Mouse (Mus musculus) hindbrain, embryonic 15.5 days (tissue): Measurements from ENCODE around the gene Hils1. TPM values are rescaled to one million over a fixed set of nuclear protein-coding genes. Genes with fewer than 3 reads are reported as not detected.
"Not testable (repeated sequence)": the region's sequence is repeated elsewhere in the genome, so short reads cannot be mapped to it uniquely, and the experiment has no call there.

Experiments used
- ATAC-seq: fragments of 200-750 bp; cut with Nextera tagmentation; 2 replicates; pipeline ENCODE4 v1.8.0; 2017; ENCODE audit warnings: low read depth, moderate number of reproducible peaks, moderate TSS enrichment; ENCODE audit not compliant: low FRiP score
- H3K27ac ChIP-seq: fragments of 300-500 bp; sonication (generic); replicated peaks from 2 replicates; pipeline ENCODE4 v1.5.1; 2015; ENCODE audit warnings: mild to moderate bottlenecking, inconsistent platforms
- H3K27me3 ChIP-seq: fragments of 300-500 bp; sonication (generic); 2 replicates; pipeline ENCODE4 v1.6.1; 2015; ENCODE audit warnings: control low read depth, inconsistent platforms
- H3K36me3 ChIP-seq: fragments of 300-500 bp; sonication (generic); 2 replicates; pipeline ENCODE4 v1.6.1; 2015; ENCODE audit warnings: control low read depth, inconsistent platforms
- H3K4me1 ChIP-seq: fragments of 300-500 bp; sonication (generic); replicated peaks from 2 replicates; pipeline ENCODE4 v1.6.1; 2015; ENCODE audit warnings: control low read depth, inconsistent platforms
- H3K4me2 ChIP-seq: fragments of 300-500 bp; sonication (generic); 2 replicates; pipeline ENCODE4 v1.6.1; 2015; ENCODE audit warnings: moderate library complexity, mild to moderate bottlenecking, inconsistent platforms
- H3K4me3 ChIP-seq: fragments of 300-500 bp; sonication (generic); 2 replicates; pipeline ENCODE4 v1.5.1; 2015; ENCODE audit warnings: mild to moderate bottlenecking, inconsistent platforms
- H3K9ac ChIP-seq: fragments of 300-500 bp; sonication (generic); 2 replicates; pipeline ENCODE4 v1.6.1; 2015; ENCODE audit warnings: inconsistent platforms
- H3K9me3 ChIP-seq: fragments of 300-500 bp; sonication (generic); 2 replicates; pipeline ENCODE4 v1.6.1; 2016; ENCODE audit warnings: control low read depth, inconsistent platforms
- WGBS: fragments of 180-500 bp; shearing (Covaris S2); methylation state at CpG from one replicate; pipeline ENCODE4 v1.1.7; 2015; 5-methylcytosine and 5-hydroxymethylcytosine counted together
- polyA plus RNA-seq: library from polyadenylated mRNA; unstranded; fragments of >200 nt; fragmentation: Nextera tagmentation; extraction: Ambion mirVana; gene quantifications from 2 replicates; pipeline ENCODE4 v1.2.1, GENCODE M21; 2015

The Hils1 gene
- polyA plus RNA-seq, 1 experiment from 2014 or later = not detected

DNA sequence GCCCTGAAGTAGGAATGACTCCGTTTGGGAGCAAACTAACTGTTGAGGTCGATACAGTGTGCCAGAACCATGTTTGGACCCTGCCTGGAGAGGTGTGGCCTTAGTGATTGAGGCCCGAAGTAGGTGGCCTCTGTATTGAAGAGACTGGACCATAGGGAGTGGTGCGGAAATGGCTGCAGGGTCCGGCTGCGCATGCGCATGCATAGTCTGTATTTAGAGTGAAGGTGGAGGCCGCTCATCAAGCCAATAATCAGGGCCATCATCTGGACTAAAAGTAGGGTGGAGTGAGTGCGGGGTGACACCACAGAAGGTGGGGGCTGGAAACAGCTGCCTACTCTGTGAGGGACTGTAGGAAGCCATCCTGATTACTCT, 9.7 kb upstream of the Hils1 start:
- WGBS = 89% methylated on average over 9 of the region's 9 CpGs
- H3K27me3 ChIP-seq = no peaks in the 10 kb centered on the region
- H3K9me3 ChIP-seq = no peaks in the 10 kb centered on the region
- H3K4me2 ChIP-seq = no peak overlapping the region
- no peak for ATAC-seq
- H3K36me3 ChIP-seq = no peaks in the 10 kb centered on the region
- H3K27ac ChIP-seq = peak overlapping the region; percentile 58
- H3K4me3 ChIP-seq = no peak overlapping the region
- no peak overlapping the region for H3K9ac ChIP-seq
- 0 out of 2 replicates have a peak, but pooled peaks cover 9% of the 10 kb centered on the region for H3K4me1 ChIP-seq

- 25% methylated on average over 8 of the region's 8 CpGs for WGBS
- H3K27ac ChIP-seq = peak overlapping the region; percentile 58
Measured at GRCm38 (mm10) chr11:94958065-94958858, 9.1 kb upstream of the Hils1 start.

DNA sequence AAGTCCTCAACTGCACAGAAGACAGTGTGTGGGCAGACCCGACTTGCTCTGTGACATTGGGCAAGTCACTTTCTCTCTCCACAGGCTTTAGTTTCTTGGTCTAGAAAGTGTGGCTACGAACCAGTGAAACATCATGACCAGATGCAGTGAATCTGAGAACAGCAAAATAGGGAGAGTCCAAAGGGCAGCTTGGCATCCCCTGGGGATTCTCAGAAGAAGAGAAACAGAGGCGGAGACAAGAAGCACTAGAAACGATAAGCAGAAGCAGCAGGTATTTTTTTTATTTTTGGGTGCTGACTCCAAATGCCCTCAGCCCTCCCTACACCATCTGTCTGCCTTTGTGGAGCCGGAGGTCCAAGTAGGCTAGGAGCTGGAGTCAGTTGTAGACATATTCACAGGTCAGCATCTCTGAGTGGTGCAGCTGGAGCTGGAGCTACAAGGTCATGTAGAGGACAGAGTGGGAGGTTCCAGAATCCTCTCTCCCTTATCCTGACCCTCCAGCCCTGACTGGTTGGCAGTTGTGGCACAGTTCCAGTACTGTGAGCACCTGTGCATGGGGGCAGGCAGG, 4.8 kb upstream of the Hils1 start:
- Histone ChIP-seq H3K9me3 (no peaks in the 10 kb centered on the region), H3K4me2 (no peak overlapping the region)

More at GRCm38 (mm10) chr11:94958065-94958858, 9.1 kb upstream of the Hils1 start:
- Histone ChIP-seq H3K9ac (no peak overlapping the region), H3K27me3 (no peaks in the 10 kb centered on the region), H3K9me3 (no peaks in the 10 kb centered on the region), H3K4me2 (peak overlapping the region; percentile 15; the same call in 1 of the 2 replicates), H3K4me1 (0 out of 2 replicates have a peak, but pooled peaks cover 9% of the 10 kb centered on the region), H3K36me3 (no peaks in the 10 kb centered on the region), H3K4me3 (no peak overlapping the region)
- ATAC-seq = peak; percentile 81

DNA sequence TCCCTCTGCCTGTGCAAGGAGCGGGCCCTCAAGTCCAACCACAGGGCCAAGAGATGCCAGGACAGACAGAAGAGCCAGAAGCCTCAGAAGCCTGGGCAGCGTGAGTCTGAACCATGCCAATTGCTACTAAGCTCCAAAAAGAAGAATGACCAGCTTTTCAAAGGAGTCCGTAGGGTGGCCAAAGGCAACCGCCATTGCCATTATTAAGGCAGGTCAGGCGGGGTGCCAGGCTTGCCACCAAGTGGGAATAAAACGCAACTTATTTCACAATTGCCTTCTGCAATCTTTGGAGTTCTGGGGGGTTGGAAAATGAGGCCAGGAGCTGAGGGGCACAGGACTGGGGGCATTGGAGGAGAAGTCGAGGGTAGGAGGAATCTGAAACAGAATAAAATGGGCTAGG, 794 bp downstream of the Hils1 start:
- H3K27me3 ChIP-seq = peaks cover 3% of the 10 kb centered on the region; the same call in 1 of the 2 replicates
- H3K36me3 ChIP-seq = no peaks in the 10 kb centered on the region
- no peak overlapping the region for H3K4me3 ChIP-seq
- no peak overlapping the region for H3K4me2 ChIP-seq
- no peaks in the 10 kb centered on the region for H3K9me3 ChIP-seq
- ATAC-seq = no peak
- WGBS = 72% methylated on average over 7 of the region's 7 CpGs
- no peaks in the 10 kb centered on the region for H3K4me1 ChIP-seq
- no peak overlapping the region for H3K9ac ChIP-seq
- H3K27ac ChIP-seq = no peak overlapping the region

More for the DNA sequence above, 4.8 kb upstream of the Hils1 start:
- 77% methylated on average over 5 of the region's 5 CpGs for WGBS
- no peaks in the 10 kb centered on the region for H3K36me3 ChIP-seq
- H3K27me3 ChIP-seq = no peaks in the 10 kb centered on the region
- no peak for ATAC-seq
- H3K4me1 ChIP-seq = 0 out of 2 replicates have a peak, but pooled peaks cover 9% of the 10 kb centered on the region
- no peak overlapping the region for H3K4me3 ChIP-seq
- no peak overlapping the region for H3K9ac ChIP-seq
- H3K27ac ChIP-seq = no peak overlapping the region

DNA sequence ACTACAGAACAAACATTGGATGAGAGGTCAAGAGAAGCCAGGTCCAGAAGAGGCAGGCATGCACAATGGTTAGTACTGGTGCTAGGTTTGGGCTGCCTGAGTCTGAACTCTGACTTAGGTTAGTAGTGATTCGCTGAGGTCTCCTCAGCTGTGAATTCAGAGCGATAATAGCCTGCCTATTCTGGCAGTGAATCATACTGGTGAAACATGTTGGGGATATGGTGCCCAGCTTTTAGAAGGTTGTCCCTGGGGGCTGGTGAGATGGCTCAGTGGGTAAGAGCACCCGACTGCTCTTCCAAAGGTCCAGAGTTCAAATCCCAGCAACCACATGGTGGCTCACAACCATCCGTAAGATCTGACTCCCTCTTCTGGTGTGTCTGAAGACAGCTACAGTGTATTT, 2.3 kb downstream of the Hils1 start:
- not testable (repeated sequence) for H3K4me3 ChIP-seq, H3K27ac ChIP-seq, H3K27me3 ChIP-seq, H3K4me2 ChIP-seq, ATAC-seq, H3K4me1 ChIP-seq, H3K36me3 ChIP-seq, H3K9me3 ChIP-seq, H3K9ac ChIP-seq
- 93% methylated on average over 4 of the region's 4 CpGs for WGBS

DNA sequence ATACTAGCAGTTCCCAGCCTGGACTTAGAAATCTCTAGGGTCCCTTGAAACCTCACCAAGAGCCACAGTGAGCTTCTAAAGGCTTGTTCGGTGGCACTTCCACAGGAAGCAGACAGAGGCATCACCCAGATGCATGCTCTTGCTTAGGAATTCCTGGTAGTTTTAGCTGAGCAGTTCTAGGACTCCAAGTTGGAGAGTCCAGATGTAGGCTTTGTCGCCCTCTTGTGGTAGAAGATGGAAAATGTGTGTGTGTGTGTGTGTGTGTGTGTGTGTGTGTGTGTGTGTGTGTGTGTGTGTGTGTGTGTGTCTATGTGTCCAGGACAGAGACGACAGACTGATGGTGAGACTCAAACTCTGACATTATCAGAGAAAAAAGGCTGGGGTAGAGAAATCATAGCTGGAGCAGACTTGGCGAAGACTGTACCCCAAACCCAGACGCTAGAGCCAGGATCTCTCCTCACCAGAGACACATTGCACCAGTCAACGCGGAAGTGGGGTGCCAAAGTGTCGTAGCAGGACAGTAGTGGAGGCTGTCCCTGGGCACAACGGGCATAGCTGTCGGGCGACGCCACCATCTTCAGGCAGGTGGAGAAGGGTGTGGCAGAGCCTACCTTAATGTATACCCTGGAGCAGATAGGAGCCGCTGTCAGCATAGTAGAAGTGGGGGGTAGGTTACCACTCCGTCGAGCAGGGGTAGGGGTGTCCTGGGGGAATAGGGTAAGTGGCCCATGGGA, 3.0 kb downstream of the Hils1 start:
- 64% methylated on average over 15 of the region's 15 CpGs for WGBS
- peak; percentile 60 for ATAC-seq
- Histone ChIP-seq H3K9ac (no peak overlapping the region), H3K4me1 (no peaks in the 10 kb centered on the region), H3K4me3 (no peak overlapping the region), H3K9me3 (no peaks in the 10 kb centered on the region), H3K27me3 (peaks cover 3% of the 10 kb centered on the region; the same call in 1 of the 2 replicates), H3K36me3 (no peaks in the 10 kb centered on the region), H3K27ac (no peak overlapping the region), H3K4me2 (no peak overlapping the region)

DNA sequence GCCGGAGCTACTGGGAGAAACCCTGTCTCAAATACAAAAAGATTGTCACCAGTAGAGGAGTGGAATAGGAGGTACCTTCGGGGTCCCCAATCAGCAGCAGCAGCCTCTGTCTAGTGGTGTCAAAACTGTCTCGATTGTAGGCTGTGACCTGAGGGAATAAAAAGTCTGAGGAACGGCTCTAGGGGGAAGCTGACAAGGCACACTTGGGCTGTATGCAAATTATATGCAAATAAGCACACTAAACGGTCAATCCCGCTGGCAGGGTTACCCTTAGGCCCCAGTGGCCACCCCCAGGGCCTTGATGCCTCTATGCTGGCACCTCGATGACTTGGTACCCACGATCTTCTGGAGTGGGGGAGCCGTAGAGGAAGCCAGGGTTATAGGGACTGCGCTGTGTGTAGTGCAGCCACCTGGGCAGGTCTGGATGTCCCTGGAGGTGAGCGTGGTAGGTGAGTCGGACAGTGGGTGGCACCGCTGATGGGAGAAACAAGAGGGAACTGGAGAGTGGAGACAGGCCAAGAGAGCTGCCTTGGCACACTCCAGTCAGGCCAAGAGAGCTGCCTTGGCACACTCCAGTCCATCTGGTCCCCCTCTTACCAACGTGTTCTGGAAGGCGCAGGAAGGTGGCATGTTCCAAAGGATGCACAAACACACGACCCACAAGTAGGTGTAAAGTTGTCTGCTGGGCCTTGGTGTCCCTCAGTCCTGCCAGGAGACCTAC, 4.7 kb downstream of the Hils1 start:
- H3K4me2 ChIP-seq = no peak overlapping the region
- H3K9ac ChIP-seq = no peak overlapping the region
- H3K27me3 ChIP-seq = peaks cover 3% of the 10 kb centered on the region; the same call in 1 of the 2 replicates
- no peaks in the 10 kb centered on the region for H3K36me3 ChIP-seq
- no peak for ATAC-seq
- no peaks in the 10 kb centered on the region for H3K4me1 ChIP-seq
- WGBS = 51% methylated on average over 16 of the region's 16 CpGs
- no peak overlapping the region for H3K4me3 ChIP-seq
- H3K9me3 ChIP-seq = no peaks in the 10 kb centered on the region
- H3K27ac ChIP-seq = no peak overlapping the region

DNA sequence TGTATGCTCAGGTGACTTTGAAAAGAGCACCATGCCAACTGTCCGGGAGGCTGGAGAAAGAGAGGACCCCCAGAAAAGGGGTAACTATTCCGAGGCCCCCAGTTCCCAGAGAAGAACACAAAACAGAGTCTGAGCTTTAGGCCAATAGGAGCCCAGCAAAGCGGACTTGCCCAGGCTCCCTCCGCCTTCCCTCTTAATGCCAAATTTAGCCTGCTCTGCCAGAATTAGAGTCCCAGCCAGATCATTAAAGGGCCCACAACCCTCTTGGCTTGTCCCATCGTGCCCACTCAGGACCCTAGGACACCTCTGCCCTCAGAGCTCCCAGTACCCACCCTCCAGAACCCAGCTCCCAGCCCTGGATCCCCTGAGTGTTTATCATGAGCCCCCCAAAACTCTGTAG, 5.5 kb downstream of the Hils1 start:
- H3K4me3 ChIP-seq = no peak overlapping the region

GRCm38 (mm10) chr11:94973313-94973712, 5.9 kb downstream of the Hils1 start:
- Histone ChIP-seq H3K27me3 (peaks cover 3% of the 10 kb centered on the region; the same call in 1 of the 2 replicates), H3K4me3 (no peak overlapping the region), H3K9me3 (no peaks in the 10 kb centered on the region), H3K4me1 (peaks cover 9% of the 10 kb centered on the region), H3K4me2 (no peak overlapping the region), H3K36me3 (no peaks in the 10 kb centered on the region), H3K9ac (no peak overlapping the region), H3K27ac (no peak overlapping the region)
- no peak for ATAC-seq
- WGBS = 35% methylated on average over 4 of the region's 4 CpGs

More for the DNA sequence above, 5.5 kb downstream of the Hils1 start:
- Histone ChIP-seq H3K27ac (no peak overlapping the region), H3K9me3 (no peaks in the 10 kb centered on the region), H3K4me1 (peaks cover 4% of the 10 kb centered on the region), H3K4me2 (no peak overlapping the region), H3K27me3 (peaks cover 3% of the 10 kb centered on the region; the same call in 1 of the 2 replicates), H3K9ac (no peak overlapping the region), H3K36me3 (no peaks in the 10 kb centered on the region)
- 64% methylated on average over 5 of the region's 5 CpGs for WGBS
- no peak for ATAC-seq

- WGBS = 65% methylated on average over 2 of the region's 2 CpGs
Measured at GRCm38 (mm10) chr11:94974951-94975350, 7.6 kb downstream of the Hils1 start.

GRCm38 (mm10) chr11:94976199-94976598, 8.8 kb downstream of the Hils1 start, which contains the start of gene Sgca:
Gene Sgca (minus strand): TSS chr11:94976327.
- Histone ChIP-seq H3K9ac (no peak within 1 kb of the TSS), H3K4me3 (no peak within 1 kb of the TSS), H3K27ac (no peak within 1 kb of the TSS), H3K9me3 (no peaks in the 10 kb centered on the region), H3K4me2 (no peak within 1 kb of the TSS), H3K27me3 (peaks cover under 1% of the 10 kb centered on the region; the same call in 1 of the 2 replicates), H3K4me1 (peaks cover 20% of the 10 kb centered on the region), H3K36me3 (no peaks in the 10 kb centered on the region)
- no peak for ATAC-seq
- WGBS = 70% methylated on average over 5 of the region's 5 CpGs

More at GRCm38 (mm10) chr11:94974951-94975350, 7.6 kb downstream of the Hils1 start:
- H3K9me3 ChIP-seq = no peaks in the 10 kb centered on the region
- ATAC-seq = no peak
- no peak overlapping the region for H3K27ac ChIP-seq
- no peak overlapping the region for H3K4me3 ChIP-seq
- H3K36me3 ChIP-seq = no peaks in the 10 kb centered on the region
- H3K4me1 ChIP-seq = peaks cover 20% of the 10 kb centered on the region
- H3K27me3 ChIP-seq = peaks cover 3% of the 10 kb centered on the region; the same call in 1 of the 2 replicates
- no peak overlapping the region for H3K9ac ChIP-seq
- H3K4me2 ChIP-seq = no peak overlapping the region
